Mouse (Mus musculus): ENCODE results near the gene Echdc3.
A peak's percentile ranks its signal among the peaks of the same experiment; 100 is the strongest.

Gene Echdc3

GRCm38 (mm10) chr2:6212724-6213511 lies at the start of gene Echdc3:
TSS of gene Echdc3 (minus strand) at chr2:6213033.
- peak; percentile 89 for DNase-seq (ENCODE audit: low spot score)

GRCm38 (mm10) chr2:6261718-6262117 lies 48.9 kb upstream of the Echdc3 start:
- DNase-seq (ENCODE audit: low spot score), result no peak

- DNase-seq (ENCODE audit: low spot score), result no peak
Measured at GRCm38 (mm10) chr2:6261201-6261672, 48.4 kb upstream of the Echdc3 start.

DNA sequence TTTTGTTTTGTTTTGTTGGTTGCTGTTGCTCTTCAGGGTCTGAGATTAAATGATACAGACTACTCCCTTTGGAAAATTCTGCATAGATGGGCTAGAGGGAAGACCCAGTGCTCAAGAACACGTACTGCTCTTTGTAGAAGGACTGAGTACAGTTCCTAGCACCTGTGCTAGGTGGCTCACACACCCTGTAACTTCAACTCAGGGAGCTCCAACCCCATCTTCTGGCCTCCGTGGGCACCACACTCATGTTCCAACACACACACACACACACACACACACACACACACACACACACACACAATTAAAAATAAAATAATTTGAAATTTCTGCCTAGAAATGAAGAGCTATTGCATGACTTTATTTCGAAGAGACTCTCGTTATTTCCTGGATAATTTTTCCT lies 47.8 kb upstream of the Echdc3 start:
- DNase-seq (ENCODE audit: low spot score), result no peak

- DNase-seq (ENCODE audit: low spot score), result no peak
Measured at GRCm38 (mm10) chr2:6259182-6259581, 46.3 kb upstream of the Echdc3 start.

- no peak for DNase-seq (ENCODE audit: low spot score)
Measured at GRCm38 (mm10) chr2:6258026-6258425, 45.2 kb upstream of the Echdc3 start.

DNA sequence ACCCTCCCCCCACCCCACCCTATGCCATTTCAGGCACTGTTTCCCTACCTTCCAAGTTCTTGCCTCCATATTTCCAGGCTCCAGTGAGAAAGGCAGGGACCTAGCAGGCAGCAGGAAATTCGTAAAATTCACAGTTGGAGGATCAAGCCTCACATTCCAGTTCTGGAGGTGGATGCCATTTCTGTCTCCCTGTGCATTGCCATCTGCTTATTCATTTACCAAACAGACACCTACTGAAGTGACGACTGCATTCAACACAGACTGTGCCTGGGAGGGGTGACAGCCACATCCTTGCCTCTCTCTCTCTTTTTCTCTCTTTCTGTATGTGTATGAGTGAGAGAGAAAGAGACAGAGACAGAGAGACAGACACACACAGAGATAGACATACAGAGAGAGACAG lies 44.3 kb upstream of the Echdc3 start:
- DNase-seq (ENCODE audit: low spot score), result no peak

- peak; percentile 77 for DNase-seq (ENCODE audit: low spot score)
Measured at GRCm38 (mm10) chr2:6255989-6256841, 43.4 kb upstream of the Echdc3 start.

DNA sequence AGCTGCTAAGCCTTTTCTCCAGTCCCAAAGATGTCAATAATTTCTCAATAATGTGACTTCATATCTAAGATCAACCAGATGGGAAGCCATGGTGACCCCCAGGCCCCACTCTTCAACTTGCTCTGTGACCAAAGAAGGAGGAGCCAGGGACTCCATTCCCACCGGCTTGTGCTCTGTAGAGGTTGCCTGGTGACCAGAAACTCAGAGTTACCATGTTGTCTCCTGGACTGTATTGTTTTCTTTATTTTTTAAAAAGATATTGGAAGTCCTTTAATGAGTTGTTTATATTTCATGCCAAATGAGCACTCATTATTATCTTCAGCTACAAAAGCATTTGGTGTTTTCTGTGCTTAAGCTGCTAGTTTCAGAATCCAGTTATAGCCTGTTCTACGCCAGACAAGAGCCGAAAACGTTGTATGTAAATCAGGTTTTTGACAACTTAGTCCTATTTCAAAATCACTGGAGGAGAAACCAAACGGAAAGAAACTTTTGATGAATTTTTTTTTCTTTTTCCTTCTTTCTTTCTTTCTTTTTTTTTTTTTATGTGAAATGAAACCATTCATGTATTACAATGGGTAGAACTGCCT lies 42.7 kb upstream of the Echdc3 start:
- no peak for DNase-seq (ENCODE audit: low spot score)

- no peak for DNase-seq (ENCODE audit: low spot score)
Measured at GRCm38 (mm10) chr2:6252491-6252890, 39.7 kb upstream of the Echdc3 start.

- no peak for DNase-seq (ENCODE audit: low spot score)
Measured at GRCm38 (mm10) chr2:6251076-6251496, 38.3 kb upstream of the Echdc3 start.

DNA sequence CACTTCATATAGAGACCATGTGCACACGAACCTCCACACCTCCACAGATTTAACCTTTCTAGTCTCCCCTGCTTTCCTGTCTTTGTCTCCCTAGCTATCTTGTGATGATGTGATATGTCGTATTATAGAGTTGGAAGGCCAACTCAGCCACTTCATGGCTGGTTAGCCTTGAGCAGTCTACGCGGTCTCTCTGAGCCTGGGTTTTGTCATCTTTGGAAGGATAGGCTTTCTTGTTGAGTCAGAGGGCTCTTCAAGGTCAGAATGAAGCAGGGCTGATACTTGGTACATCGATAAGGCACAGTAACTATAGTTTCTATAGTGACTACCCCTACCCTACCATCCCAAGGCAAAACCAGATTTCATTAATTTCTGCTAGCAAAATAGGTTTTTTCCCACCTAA lies 28.6 kb upstream of the Echdc3 start:
- DNase-seq (ENCODE audit: low spot score), result no peak

GRCm38 (mm10) chr2:6240072-6240471 lies 27.2 kb upstream of the Echdc3 start:
- no peak for DNase-seq (ENCODE audit: low spot score)

GRCm38 (mm10) chr2:6239333-6239732 lies 26.5 kb upstream of the Echdc3 start:
- DNase-seq (ENCODE audit: low spot score), result no peak

DNA sequence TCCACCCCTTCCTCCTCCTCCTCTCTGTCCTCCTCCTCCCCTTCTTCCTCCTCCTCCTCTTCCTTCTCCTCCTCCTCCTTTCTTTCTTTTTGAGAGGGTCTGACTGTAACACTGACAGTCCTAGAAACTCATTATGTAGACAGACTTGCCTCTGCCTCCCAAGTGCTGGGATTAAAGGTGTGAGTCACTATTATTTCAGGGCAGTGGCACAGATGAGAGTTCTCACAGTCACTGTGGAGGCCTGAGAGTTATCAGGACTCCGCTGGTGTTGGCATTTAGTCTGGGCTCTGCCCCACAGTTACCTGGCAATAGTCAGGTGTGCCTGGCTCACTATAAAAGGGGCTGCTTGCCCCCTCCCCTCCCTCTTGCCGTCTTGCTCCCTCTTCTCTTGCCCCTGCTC lies 25.8 kb upstream of the Echdc3 start:
- DNase-seq (ENCODE audit: low spot score), result no peak

- no peak for DNase-seq (ENCODE audit: low spot score)
Measured at GRCm38 (mm10) chr2:6238244-6238643, 25.4 kb upstream of the Echdc3 start.

DNA sequence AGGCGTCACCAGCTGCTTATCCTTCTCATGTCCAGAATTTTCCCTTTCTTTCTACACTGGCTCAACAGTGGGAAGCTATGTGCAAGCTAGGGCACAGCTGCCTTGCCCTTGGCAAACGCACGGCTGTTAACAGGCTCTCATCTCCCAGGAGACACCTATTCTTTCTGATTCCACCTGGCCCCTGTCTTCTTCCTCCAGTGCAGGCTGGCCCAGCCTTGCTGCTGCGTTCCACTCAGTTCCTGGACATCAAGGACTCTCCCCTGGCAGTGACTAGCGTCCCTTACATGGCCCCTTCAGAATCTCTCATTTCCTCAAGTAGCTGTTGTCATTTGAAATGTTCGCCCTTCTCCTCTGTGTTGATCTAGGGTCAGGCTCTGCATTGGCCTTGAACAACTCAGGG lies 20.5 kb upstream of the Echdc3 start:
- DNase-seq (ENCODE audit: low spot score), result no peak

DNA sequence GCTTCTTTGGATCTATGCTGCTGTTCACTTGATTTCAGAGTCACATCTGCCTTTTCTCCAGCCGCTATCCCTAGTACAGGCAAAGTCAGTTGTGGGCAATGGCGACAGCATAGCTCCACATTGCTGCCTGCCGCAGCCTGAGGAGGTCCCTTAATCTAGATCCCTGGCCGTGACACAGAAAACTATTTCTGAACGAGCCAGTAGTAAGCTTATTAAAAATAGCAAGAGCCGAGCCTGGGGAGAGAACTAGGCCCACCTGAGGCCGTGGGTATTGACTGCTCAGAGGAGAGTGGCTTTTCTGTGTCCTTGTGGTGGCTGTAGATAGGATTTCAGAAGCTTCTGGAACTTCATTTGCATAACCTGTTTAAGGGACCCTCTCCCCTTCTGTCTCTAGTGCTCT lies 19.9 kb upstream of the Echdc3 start:
- no peak for DNase-seq (ENCODE audit: low spot score)

DNA sequence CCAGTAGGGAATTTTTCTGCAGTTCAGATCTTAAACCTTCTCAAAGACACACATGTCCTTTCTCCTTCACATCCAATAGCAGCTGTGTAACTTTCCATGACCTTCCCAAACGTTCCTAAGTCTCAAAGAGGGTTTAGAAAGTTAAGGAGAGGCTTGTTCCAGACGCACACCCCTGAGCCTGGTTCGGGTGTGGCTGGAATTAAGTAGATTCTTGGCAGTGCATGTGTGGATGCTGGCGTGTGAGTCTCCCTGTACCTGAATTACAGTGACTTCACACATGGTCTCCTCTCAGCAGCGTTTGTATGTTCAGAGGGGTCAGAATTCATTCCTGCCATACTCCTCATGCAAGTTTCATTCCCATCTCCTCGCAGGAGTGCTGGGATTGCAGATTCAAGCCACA lies 18.0 kb upstream of the Echdc3 start:
- no peak for DNase-seq (ENCODE audit: low spot score)

- DNase-seq (ENCODE audit: low spot score), result no peak
Measured at GRCm38 (mm10) chr2:6229597-6230290, 16.9 kb upstream of the Echdc3 start.

DNA sequence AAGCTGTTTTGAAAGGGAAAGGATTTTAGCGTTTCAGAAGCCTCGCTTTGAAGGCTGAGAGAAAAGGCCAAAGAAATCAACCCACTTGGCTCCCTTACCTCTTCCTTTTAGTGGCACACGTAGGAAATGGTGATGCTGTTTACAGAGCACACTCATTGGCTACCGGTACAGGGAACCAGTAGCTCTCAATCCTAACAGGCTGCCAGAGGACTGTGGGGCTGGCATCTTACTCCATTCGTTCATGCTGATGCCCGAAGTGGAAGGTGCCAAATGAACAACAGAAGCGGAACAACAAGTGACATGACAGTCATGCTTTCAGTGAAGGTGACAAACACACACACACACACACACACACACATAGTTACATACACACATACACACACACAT lies 14.2 kb upstream of the Echdc3 start:
- DNase-seq (ENCODE audit: low spot score), result no peak

Measured in ovary, adult 18-20 months (tissue).